Mouse (Mus musculus): ENCODE results near the gene Kntc1. TPM values are rescaled to one million over a fixed set of nuclear protein-coding genes. Genes with fewer than 3 reads are reported as not detected.
"Not testable (repeated sequence)": the region's sequence is repeated elsewhere in the genome, so short reads cannot be mapped to it uniquely, and the experiment has no call there.

Kntc1 gene
- 7.2 and 7.4 TPM in 2 replicates for polyA plus RNA-seq (2015; fragmentation: Nextera tagmentation; extraction: Ambion mirVana)

GRCm38 (mm10) chr5:123749065-123750064 lies at the start of gene Kntc1, which contains the start of gene Rsrc2:
TSS of gene Kntc1 (plus strand) at chr5:123749716.
TSS of gene Rsrc2 (minus strand) at chr5:123749414.
- H3K4me2 ChIP-seq, result peak within 1 kb of the TSS; percentile 70
- under 1% methylated on average over 63 of the region's 63 CpGs for WGBS
- H3K4me1 ChIP-seq (replicated peaks), result peaks cover 38% of the 10 kb centered on the region
- no peaks in the 10 kb centered on the region for H3K9me3 ChIP-seq
- peak within 1 kb of the TSS; percentile 99 for H3K27ac ChIP-seq
- H3K27me3 ChIP-seq, result no peaks in the 10 kb centered on the region
- H3K9ac ChIP-seq, result peak within 1 kb of the TSS; percentile 84
- H3K4me3 ChIP-seq, result peak within 1 kb of the TSS; percentile 72
- H3K36me3 ChIP-seq, result peaks cover 5% of the 10 kb centered on the region
- peak; percentile 98 for ATAC-seq (ENCODE audit: low FRiP score)

- Histone ChIP-seq H3K4me1 (replicated peaks) (no peaks in the 10 kb centered on the region), H3K9ac (no peak overlapping the region), H3K27ac (no peak overlapping the region), H3K9me3 (no peaks in the 10 kb centered on the region), H3K36me3 (peaks cover 81% of the 10 kb centered on the region), H3K4me3 (no peak overlapping the region), H3K4me2 (no peak overlapping the region), H3K27me3 (no peaks in the 10 kb centered on the region)
- WGBS, result 78% methylated on average over 11 of the region's 11 CpGs
- no peak for ATAC-seq (ENCODE audit: low FRiP score)
Measured at GRCm38 (mm10) chr5:123700625-123701024, 48.9 kb upstream of the Kntc1 start.

- H3K4me1 ChIP-seq (replicated peaks), result no peaks in the 10 kb centered on the region
- WGBS, result 94% methylated on average over 12 of the region's 12 CpGs
- H3K9me3 ChIP-seq, result no peaks in the 10 kb centered on the region
- no peak for ATAC-seq (ENCODE audit: low FRiP score)
- H3K4me2 ChIP-seq, result no peak overlapping the region
- H3K27ac ChIP-seq, result no peak overlapping the region
- no peak overlapping the region for H3K9ac ChIP-seq
- no peak overlapping the region for H3K4me3 ChIP-seq
- no peaks in the 10 kb centered on the region for H3K27me3 ChIP-seq
- H3K36me3 ChIP-seq, result peaks cover 94% of the 10 kb centered on the region
Measured at GRCm38 (mm10) chr5:123708598-123708997, 40.9 kb upstream of the Kntc1 start.

- Histone ChIP-seq H3K4me1 (replicated peaks) (no peaks in the 10 kb centered on the region), H3K9me3 (no peaks in the 10 kb centered on the region), H3K4me2 (no peak overlapping the region), H3K4me3 (no peak overlapping the region), H3K27ac (no peak overlapping the region), H3K36me3 (peaks cover 95% of the 10 kb centered on the region), H3K9ac (no peak overlapping the region), H3K27me3 (no peaks in the 10 kb centered on the region)
- ATAC-seq (ENCODE audit: low FRiP score), result no peak
- WGBS, result 86% methylated on average over 4 of the region's 4 CpGs
Measured at GRCm38 (mm10) chr5:123709571-123709970, 39.9 kb upstream of the Kntc1 start.

DNA sequence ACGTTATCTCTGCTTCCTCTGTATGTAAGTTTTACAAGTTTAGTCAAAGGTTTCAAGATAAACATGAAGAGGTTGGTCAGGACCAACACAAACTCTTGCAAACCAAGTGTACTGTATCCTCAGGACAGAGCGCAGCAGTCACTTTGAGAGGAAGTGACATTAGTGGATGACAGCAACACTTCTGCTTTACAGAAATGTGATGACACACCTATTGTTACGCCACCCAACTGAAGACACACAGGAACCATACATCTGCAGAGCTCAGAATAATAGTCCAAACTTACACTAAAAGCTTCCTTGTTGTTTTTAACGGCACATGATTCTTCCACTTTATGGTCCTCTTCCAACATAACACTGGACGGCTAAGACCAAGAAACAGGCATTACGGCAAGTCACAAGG lies 35.7 kb upstream of the Kntc1 start:
- H3K4me1 ChIP-seq (replicated peaks), result peaks cover 19% of the 10 kb centered on the region
- no peak overlapping the region for H3K4me2 ChIP-seq
- no peak for ATAC-seq (ENCODE audit: low FRiP score)
- peaks cover 82% of the 10 kb centered on the region for H3K36me3 ChIP-seq
- no peaks in the 10 kb centered on the region for H3K27me3 ChIP-seq
- WGBS, result 95% methylated on average over 6 of the region's 6 CpGs
- H3K9ac ChIP-seq, result no peak overlapping the region
- no peak overlapping the region for H3K27ac ChIP-seq
- no peak overlapping the region for H3K4me3 ChIP-seq
- H3K9me3 ChIP-seq, result no peaks in the 10 kb centered on the region

GRCm38 (mm10) chr5:123714622-123715021 lies 34.9 kb upstream of the Kntc1 start:
- Histone ChIP-seq H3K4me3 (no peak overlapping the region), H3K9ac (no peak overlapping the region), H3K27me3 (no peaks in the 10 kb centered on the region), H3K4me2 (no peak overlapping the region), H3K36me3 (peaks cover 75% of the 10 kb centered on the region), H3K27ac (no peak overlapping the region), H3K4me1 (replicated peaks) (peaks cover 27% of the 10 kb centered on the region), H3K9me3 (no peaks in the 10 kb centered on the region)
- 94% methylated on average over 4 of the region's 4 CpGs for WGBS
- ATAC-seq (ENCODE audit: low FRiP score), result no peak

DNA sequence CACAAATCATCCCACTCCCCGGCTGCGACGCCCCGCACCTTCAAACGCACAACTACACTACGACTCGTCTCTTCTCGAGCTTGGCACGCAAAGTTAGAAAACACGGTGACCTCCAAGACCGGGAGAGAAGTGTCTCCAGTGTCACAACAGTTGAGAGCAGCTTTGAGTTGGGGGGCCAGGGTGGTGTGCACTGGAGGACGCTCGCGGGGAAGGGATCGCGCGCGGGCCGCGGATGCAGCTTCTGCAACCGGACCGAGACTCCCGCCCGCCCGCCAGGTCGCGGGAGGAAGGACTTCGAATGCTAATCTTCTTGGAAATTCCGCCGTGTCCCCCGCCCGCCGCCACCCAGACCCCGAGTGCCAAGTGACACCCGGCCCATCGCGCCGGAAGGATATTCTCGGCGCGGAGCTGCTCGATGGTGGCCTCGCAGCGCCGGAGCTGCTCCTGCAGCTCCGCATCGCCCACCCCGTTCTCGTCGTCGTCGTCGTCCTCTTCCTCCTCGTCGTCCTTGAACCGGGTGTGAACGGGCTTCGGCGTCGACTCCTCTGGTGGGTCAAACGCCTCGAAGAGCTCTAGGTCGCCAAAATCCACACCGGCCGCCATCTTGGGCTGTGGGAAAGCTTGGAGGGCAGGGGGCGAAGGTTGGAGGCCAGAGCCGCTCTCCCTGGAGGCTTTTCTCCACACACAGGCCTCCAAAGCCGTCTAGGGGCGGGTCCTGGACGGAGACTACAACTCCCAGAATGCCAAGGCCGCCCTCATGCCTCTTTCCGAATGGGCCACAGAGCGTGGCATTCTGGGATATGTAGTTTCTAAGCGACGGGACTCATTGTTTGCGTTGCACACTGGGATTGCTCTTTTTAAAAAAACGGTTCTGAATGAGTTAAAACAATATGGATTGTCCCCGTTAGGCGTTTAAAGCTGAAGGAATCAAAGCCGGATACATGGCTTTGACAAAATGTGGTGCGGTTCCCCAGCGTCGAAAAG lies 28.9 kb upstream of the Kntc1 start, which contains the start of gene Zcchc8:
Zcchc8 (minus strand) TSS at position 773 of the 984 bp plus-strand sequence.
- Histone ChIP-seq H3K9me3 (no peaks in the 10 kb centered on the region), H3K4me2 (peak within 1 kb of the TSS; percentile 87), H3K4me3 (peak within 1 kb of the TSS; percentile 90), H3K36me3 (peaks cover 17% of the 10 kb centered on the region), H3K9ac (peak within 1 kb of the TSS; percentile 90), H3K27me3 (no peaks in the 10 kb centered on the region), H3K27ac (peak within 1 kb of the TSS; percentile 92), H3K4me1 (replicated peaks) (peaks cover 32% of the 10 kb centered on the region)
- under 1% methylated on average over 83 of the region's 83 CpGs for WGBS
- peak; percentile 100 for ATAC-seq (ENCODE audit: low FRiP score)

GRCm38 (mm10) chr5:123723816-123724215 lies 25.7 kb upstream of the Kntc1 start:
- H3K9me3 ChIP-seq; H3K9ac ChIP-seq; H3K27ac ChIP-seq; ATAC-seq (ENCODE audit: low FRiP score); H3K4me2 ChIP-seq; H3K27me3 ChIP-seq; H3K4me3 ChIP-seq: not testable (repeated sequence)
- WGBS, result 90% methylated on average over 7 of the region's 7 CpGs
- Histone ChIP-seq H3K4me1 (replicated peaks) (peaks cover 13% of the 10 kb centered on the region), H3K36me3 (peaks cover 18% of the 10 kb centered on the region)

DNA sequence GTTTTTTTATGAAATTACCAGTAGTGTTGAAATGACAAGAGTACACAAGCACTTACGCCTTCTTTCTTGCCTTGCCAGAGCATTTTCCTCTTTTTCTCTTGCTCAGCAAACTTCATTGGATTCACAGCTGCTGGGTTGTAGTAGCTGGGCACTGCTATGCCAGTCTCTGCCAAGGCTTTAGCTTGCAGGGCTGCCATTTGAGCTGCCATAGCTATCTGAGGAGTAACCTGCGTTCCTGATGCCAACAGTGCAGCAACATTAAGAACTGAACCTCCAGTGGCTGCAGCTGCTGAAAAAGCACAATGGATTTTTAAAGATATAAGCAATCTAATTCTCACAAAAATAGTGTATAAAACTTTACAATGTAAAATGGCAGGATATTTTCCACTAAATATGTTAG lies 18.5 kb upstream of the Kntc1 start:
- H3K4me3 ChIP-seq, result no peak overlapping the region
- H3K9ac ChIP-seq, result no peak overlapping the region
- H3K27me3 ChIP-seq, result no peaks in the 10 kb centered on the region
- ATAC-seq (ENCODE audit: low FRiP score), result no peak
- no peaks in the 10 kb centered on the region for H3K9me3 ChIP-seq
- 91% methylated on average over 2 of the region's 2 CpGs for WGBS
- no peak overlapping the region for H3K4me2 ChIP-seq
- peaks cover 80% of the 10 kb centered on the region for H3K36me3 ChIP-seq
- H3K27ac ChIP-seq, result no peak overlapping the region
- H3K4me1 ChIP-seq (replicated peaks), result no peaks in the 10 kb centered on the region

DNA sequence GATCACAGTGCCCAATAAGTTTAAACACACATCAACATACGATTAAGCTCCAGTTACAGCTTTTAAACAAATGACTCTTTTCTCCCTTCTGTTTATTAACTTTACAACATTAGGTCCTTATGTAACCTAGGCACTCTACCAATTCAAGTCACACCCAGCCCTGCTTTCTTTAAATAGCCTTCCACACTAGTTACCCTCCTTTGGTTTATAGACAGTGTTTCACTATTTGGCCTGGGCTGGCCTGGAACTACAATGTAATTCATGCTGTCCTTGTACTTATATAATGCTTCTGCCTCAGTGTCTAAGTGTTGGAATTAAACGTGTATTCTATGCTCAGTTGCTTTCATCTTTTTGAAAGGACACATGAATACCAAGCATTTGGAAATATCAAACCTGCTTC lies 5.2 kb upstream of the Kntc1 start:
- H3K4me1 ChIP-seq (replicated peaks), result peaks cover 27% of the 10 kb centered on the region
- H3K9me3 ChIP-seq, result no peaks in the 10 kb centered on the region
- H3K9ac ChIP-seq, result no peak overlapping the region
- no peaks in the 10 kb centered on the region for H3K27me3 ChIP-seq
- peaks cover 39% of the 10 kb centered on the region for H3K36me3 ChIP-seq
- 90% methylated on average over 2 of the region's 2 CpGs for WGBS
- no peak for ATAC-seq (ENCODE audit: low FRiP score)
- H3K27ac ChIP-seq, result no peak overlapping the region
- H3K4me3 ChIP-seq, result no peak overlapping the region
- no peak overlapping the region for H3K4me2 ChIP-seq

DNA sequence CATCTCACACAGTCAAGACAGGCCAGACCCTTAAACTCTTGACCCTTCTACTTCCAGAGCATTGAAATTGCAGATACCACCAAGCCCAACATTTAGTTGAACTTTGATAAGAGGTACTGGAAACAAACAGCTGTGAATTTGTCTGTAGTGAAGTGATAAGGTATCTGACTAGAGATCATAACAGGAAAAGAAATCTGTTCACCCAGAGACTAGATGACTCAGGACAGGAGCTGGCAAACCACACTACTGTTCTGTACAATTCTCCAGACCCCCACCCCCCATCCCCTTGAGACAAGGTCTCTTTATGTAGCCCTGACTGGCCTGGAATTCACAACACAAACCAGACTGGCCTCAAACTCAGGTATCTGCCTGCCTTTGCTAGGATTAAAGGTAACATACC lies 3.3 kb upstream of the Kntc1 start:
- H3K27me3 ChIP-seq, result no peaks in the 10 kb centered on the region
- H3K9ac ChIP-seq, result no peak overlapping the region
- H3K9me3 ChIP-seq, result no peaks in the 10 kb centered on the region
- ATAC-seq (ENCODE audit: low FRiP score), result no peak
- H3K4me2 ChIP-seq, result peak overlapping the region; percentile 70
- no peak overlapping the region for H3K27ac ChIP-seq
- peaks cover 38% of the 10 kb centered on the region for H3K4me1 ChIP-seq (replicated peaks)
- peak overlapping the region; percentile 72 for H3K4me3 ChIP-seq
- peaks cover 26% of the 10 kb centered on the region for H3K36me3 ChIP-seq

- Histone ChIP-seq H3K4me2 (peak overlapping the region; percentile 70), H3K4me1 (replicated peaks) (peaks cover 38% of the 10 kb centered on the region), H3K27ac (no peak overlapping the region), H3K9ac (peak overlapping the region; percentile 84), H3K4me3 (peak overlapping the region; percentile 72), H3K27me3 (no peaks in the 10 kb centered on the region), H3K36me3 (peaks cover 21% of the 10 kb centered on the region), H3K9me3 (no peaks in the 10 kb centered on the region)
- WGBS, result 27% methylated on average over 7 of the region's 7 CpGs
- no peak for ATAC-seq (ENCODE audit: low FRiP score)
Measured at GRCm38 (mm10) chr5:123747604-123748003, 1.9 kb upstream of the Kntc1 start.

All from hindbrain, embryonic 13.5 days (tissue).